Mouse (Mus musculus): ENCODE results near the gene Slc15a5. TPM values are rescaled to one million over a fixed set of nuclear protein-coding genes. Genes with fewer than 3 reads are reported as not detected.

Gene Slc15a5
- polyA plus RNA-seq, 1 experiment: not detected

- no peak overlapping the region for H3K4me3 ChIP-seq (ENCODE audit: insufficient read depth, low read length)
- no peak overlapping the region for H3K27ac ChIP-seq (ENCODE audit: insufficient read depth, low read length)
- no peaks in the 10 kb centered on the region for H3K4me1 ChIP-seq (ENCODE audit: control insufficient read depth, insufficient read depth, low read length)
- TF ChIP-seq CTCF (IDR thresholded peaks at IDR 0.05; ENCODE audit: borderline replicate concordance, insufficient read depth, low read length) (no peak), POLR2A (IDR thresholded peaks at IDR 0.05; ENCODE audit: low read depth, low read length) (no peak)
Observed at GRCm38 (mm10) chr6:137979802-137980201, 99.9 kb downstream of the Slc15a5 start.

GRCm38 (mm10) chr6:137976021-137976420 lies 103.7 kb downstream of the Slc15a5 start:
- Histone ChIP-seq H3K4me3 (ENCODE audit: insufficient read depth, low read length) (no peak overlapping the region), H3K4me1 (ENCODE audit: control insufficient read depth, insufficient read depth, low read length) (no peaks in the 10 kb centered on the region), H3K27ac (ENCODE audit: insufficient read depth, low read length) (no peak overlapping the region)
- TF ChIP-seq CTCF (IDR thresholded peaks at IDR 0.05; ENCODE audit: borderline replicate concordance, insufficient read depth, low read length) (no peak), POLR2A (IDR thresholded peaks at IDR 0.05; ENCODE audit: low read depth, low read length) (no peak)

GRCm38 (mm10) chr6:137963703-137964102 lies 116.0 kb downstream of the Slc15a5 start:
- TF ChIP-seq POLR2A (IDR thresholded peaks at IDR 0.05; ENCODE audit: low read depth, low read length) (no peak), CTCF (IDR thresholded peaks at IDR 0.05; ENCODE audit: borderline replicate concordance, insufficient read depth, low read length) (no peak)
- no peak overlapping the region for H3K4me3 ChIP-seq (ENCODE audit: insufficient read depth, low read length)
- H3K27ac ChIP-seq (ENCODE audit: insufficient read depth, low read length): no peak overlapping the region
- no peaks in the 10 kb centered on the region for H3K4me1 ChIP-seq (ENCODE audit: control insufficient read depth, insufficient read depth, low read length)

GRCm38 (mm10) chr6:137962836-137963235 lies 116.9 kb downstream of the Slc15a5 start:
- H3K27ac ChIP-seq (ENCODE audit: insufficient read depth, low read length): no peak overlapping the region
- TF ChIP-seq CTCF (IDR thresholded peaks at IDR 0.05; ENCODE audit: borderline replicate concordance, insufficient read depth, low read length) (no peak), POLR2A (IDR thresholded peaks at IDR 0.05; ENCODE audit: low read depth, low read length) (no peak)
- H3K4me1 ChIP-seq (ENCODE audit: control insufficient read depth, insufficient read depth, low read length): no peaks in the 10 kb centered on the region
- no peak overlapping the region for H3K4me3 ChIP-seq (ENCODE audit: insufficient read depth, low read length)

GRCm38 (mm10) chr6:137960023-137960778 lies 119.5 kb downstream of the Slc15a5 start:
- no peak overlapping the region for H3K4me3 ChIP-seq (ENCODE audit: insufficient read depth, low read length)
- TF ChIP-seq POLR2A (IDR thresholded peaks at IDR 0.05; ENCODE audit: low read depth, low read length): no peak
- no peak for TF ChIP-seq CTCF (IDR thresholded peaks at IDR 0.05; ENCODE audit: borderline replicate concordance, insufficient read depth, low read length)
- H3K27ac ChIP-seq (ENCODE audit: insufficient read depth, low read length): no peak overlapping the region
- H3K4me1 ChIP-seq (ENCODE audit: control insufficient read depth, insufficient read depth, low read length): no peaks in the 10 kb centered on the region

- TF ChIP-seq CTCF (IDR thresholded peaks at IDR 0.05; ENCODE audit: borderline replicate concordance, insufficient read depth, low read length) (no peak), POLR2A (IDR thresholded peaks at IDR 0.05; ENCODE audit: low read depth, low read length) (no peak)
Observed at GRCm38 (mm10) chr6:137957630-137958029, 122.1 kb downstream of the Slc15a5 start.

GRCm38 (mm10) chr6:137956783-137957429 lies 122.8 kb downstream of the Slc15a5 start:
- H3K4me1 ChIP-seq (ENCODE audit: control insufficient read depth, insufficient read depth, low read length): no peaks in the 10 kb centered on the region
- no peak overlapping the region for H3K4me3 ChIP-seq (ENCODE audit: insufficient read depth, low read length)
- no peak overlapping the region for H3K27ac ChIP-seq (ENCODE audit: insufficient read depth, low read length)
- TF ChIP-seq CTCF (IDR thresholded peaks at IDR 0.05; ENCODE audit: borderline replicate concordance, insufficient read depth, low read length) (no peak), POLR2A (IDR thresholded peaks at IDR 0.05; ENCODE audit: low read depth, low read length) (no peak)

More at GRCm38 (mm10) chr6:137957630-137958029, 122.1 kb downstream of the Slc15a5 start:
- Histone ChIP-seq H3K4me1 (ENCODE audit: control insufficient read depth, insufficient read depth, low read length) (no peaks in the 10 kb centered on the region), H3K27ac (ENCODE audit: insufficient read depth, low read length) (no peak overlapping the region), H3K4me3 (ENCODE audit: insufficient read depth, low read length) (no peak overlapping the region)

GRCm38 (mm10) chr6:137946520-137946919 lies 133.2 kb downstream of the Slc15a5 start:
- no peaks in the 10 kb centered on the region for H3K4me1 ChIP-seq (ENCODE audit: control insufficient read depth, insufficient read depth, low read length)
- TF ChIP-seq POLR2A (IDR thresholded peaks at IDR 0.05; ENCODE audit: low read depth, low read length) (no peak), CTCF (IDR thresholded peaks at IDR 0.05; ENCODE audit: borderline replicate concordance, insufficient read depth, low read length) (no peak)
- H3K4me3 ChIP-seq (ENCODE audit: insufficient read depth, low read length): no peak overlapping the region
- no peak overlapping the region for H3K27ac ChIP-seq (ENCODE audit: insufficient read depth, low read length)

- no peak for TF ChIP-seq POLR2A (IDR thresholded peaks at IDR 0.05; ENCODE audit: low read depth, low read length)
- TF ChIP-seq CTCF (IDR thresholded peaks at IDR 0.05; ENCODE audit: borderline replicate concordance, insufficient read depth, low read length): no peak
- Histone ChIP-seq H3K4me3 (ENCODE audit: insufficient read depth, low read length) (no peak overlapping the region), H3K4me1 (ENCODE audit: control insufficient read depth, insufficient read depth, low read length) (peaks cover 3% of the 10 kb centered on the region; the same call in 1 of the 2 replicates), H3K27ac (ENCODE audit: insufficient read depth, low read length) (no peak overlapping the region)
Observed at GRCm38 (mm10) chr6:137940374-137941218, 139.1 kb downstream of the Slc15a5 start.
